Mouse (Mus musculus) heart, embryonic 16.5 days (tissue): ENCODE data around the gene Tmem121. TPM values are rescaled to one million over a fixed set of nuclear protein-coding genes. Genes with fewer than 3 reads are reported as not detected.
A peak's percentile ranks its signal among the peaks of the same experiment; 100 is the strongest.

Source experiments
- ATAC-seq: fragments of 200-750 bp; cut with Nextera tagmentation; replicated peaks from 2 replicates; pipeline ENCODE4 v1.8.0; 2017; ENCODE audit warnings: moderate number of reproducible peaks; ENCODE audit not compliant: insufficient read depth, low FRiP score; ENCODE audit errors: extremely low read depth
- H3K27ac ChIP-seq: fragments of 300-500 bp; sonication (generic); 2 replicates; pipeline ENCODE4 v1.5.1; 2014; ENCODE audit warnings: mild to moderate bottlenecking, low read length, control low read depth, moderate library complexity
- H3K27me3 ChIP-seq: fragments of 300-500 bp; sonication (generic); 2 replicates; pipeline ENCODE4 v1.6.1; 2014; ENCODE audit warnings: low read length, mixed read lengths; ENCODE audit not compliant: control insufficient read depth, insufficient read depth
- H3K36me3 ChIP-seq: fragments of 300-500 bp; sonication (generic); 2 replicates; pipeline ENCODE4 v1.6.1; 2014; ENCODE audit not compliant: control insufficient read depth, insufficient read depth
- H3K4me1 ChIP-seq: fragments of 300-500 bp; sonication (generic); 2 replicates; pipeline ENCODE4 v1.6.1; 2014; ENCODE audit warnings: low read length, mixed read lengths; ENCODE audit not compliant: control insufficient read depth, insufficient read depth
- H3K4me2 ChIP-seq: fragments of 300-500 bp; sonication (generic); 2 replicates; pipeline ENCODE4 v1.6.1; 2014; ENCODE audit warnings: low read depth, mild to moderate bottlenecking, control low read depth, low read length
- H3K4me3 ChIP-seq: fragments of 300-500 bp; sonication (generic); 2 replicates; pipeline ENCODE4 v1.5.1; 2014; ENCODE audit warnings: mild to moderate bottlenecking, control low read depth, low read length
- H3K9ac ChIP-seq: fragments of 300-500 bp; sonication (generic); 2 replicates; pipeline ENCODE4 v1.6.1; 2014; ENCODE audit warnings: low read length, control low read depth
- H3K9me3 ChIP-seq: fragments of 300-500 bp; sonication (generic); replicated peaks from 2 replicates; pipeline ENCODE4 v1.6.1; 2016; ENCODE audit warnings: low read length; ENCODE audit not compliant: control insufficient read depth
- WGBS: fragments of 180-500 bp; shearing (Covaris S2); extraction: QIAGEN DNeasy Blood & Tissue Kit; methylation state at CpG from one replicate; pipeline ENCODE4 v1.1.7; 2014; 5-methylcytosine and 5-hydroxymethylcytosine counted together
- polyA plus RNA-seq: library from polyadenylated mRNA; unstranded; fragments of >200 nt; fragmentation: Nextera tagmentation; extraction: Ambion mirVana; gene quantifications from 2 replicates; pipeline ENCODE4 v1.2.1, GENCODE M21; 2015

Tmem121 gene
- polyA plus RNA-seq, 1 experiment from 2014 or later: 7.8 TPM

GRCm38 (mm10) chr12:113168031-113168536 lies 17.6 kb upstream of the Tmem121 start:
- ATAC-seq: peak; percentile 73
- Histone ChIP-seq H3K4me3 (no peak overlapping the region), H3K27me3 (no peaks in the 10 kb centered on the region), H3K36me3 (peaks cover 7% of the 10 kb centered on the region), H3K4me2 (no peak overlapping the region), H3K27ac (peak overlapping the region; percentile 26; the same call in 1 of the 2 replicates), H3K4me1 (no peaks in the 10 kb centered on the region), H3K9ac (no peak overlapping the region), H3K9me3 (no peaks in the 10 kb centered on the region)
- WGBS: 74% methylated on average over 9 of the region's 9 CpGs

GRCm38 (mm10) chr12:113176960-113177725 lies 8.6 kb upstream of the Tmem121 start:
- no peaks in the 10 kb centered on the region for H3K4me1 ChIP-seq
- H3K4me2 ChIP-seq: no peak overlapping the region
- no peak overlapping the region for H3K27ac ChIP-seq
- no peaks in the 10 kb centered on the region for H3K9me3 ChIP-seq
- 80% methylated on average over 18 of the region's 18 CpGs for WGBS
- no peaks in the 10 kb centered on the region for H3K27me3 ChIP-seq
- no peaks in the 10 kb centered on the region for H3K36me3 ChIP-seq
- no peak for ATAC-seq
- no peak overlapping the region for H3K9ac ChIP-seq
- no peak overlapping the region for H3K4me3 ChIP-seq

GRCm38 (mm10) chr12:113181020-113181419 lies 4.7 kb upstream of the Tmem121 start:
- H3K27me3 ChIP-seq: peaks cover 15% of the 10 kb centered on the region
- peaks cover 3% of the 10 kb centered on the region; the same call in 1 of the 2 replicates for H3K4me1 ChIP-seq
- ATAC-seq: no peak
- no peak overlapping the region for H3K9ac ChIP-seq
- H3K36me3 ChIP-seq: no peaks in the 10 kb centered on the region
- H3K9me3 ChIP-seq: no peaks in the 10 kb centered on the region
- 55% methylated on average over 4 of the region's 4 CpGs for WGBS
- no peak overlapping the region for H3K4me3 ChIP-seq
- no peak overlapping the region for H3K27ac ChIP-seq
- no peak overlapping the region for H3K4me2 ChIP-seq

DNA sequence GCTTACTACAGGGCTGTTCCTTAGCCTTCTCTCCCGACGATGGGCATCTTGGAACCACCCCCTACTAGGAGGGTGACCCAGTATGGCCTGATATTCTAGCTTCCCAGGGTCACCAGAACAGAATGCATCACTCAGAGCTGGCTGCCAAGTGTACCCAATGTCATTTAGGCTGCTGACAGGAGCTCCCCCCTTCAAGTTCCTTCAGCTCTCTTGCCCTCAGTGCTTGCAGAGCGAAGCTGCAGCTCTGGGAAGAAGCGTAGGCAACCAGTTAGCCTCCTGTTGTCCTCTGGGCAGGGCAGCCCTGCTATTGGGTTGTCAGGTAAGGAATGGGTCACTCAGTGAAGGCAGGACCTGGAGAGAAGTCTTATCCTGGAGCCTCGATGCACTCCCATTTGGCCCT lies 785 bp upstream of the Tmem121 start:
- Histone ChIP-seq H3K27ac (no peak overlapping the region), H3K4me2 (peak overlapping the region; percentile 90; the same call in 1 of the 2 replicates), H3K9ac (no peak overlapping the region), H3K27me3 (peaks cover 36% of the 10 kb centered on the region), H3K36me3 (no peaks in the 10 kb centered on the region), H3K4me1 (peaks cover 17% of the 10 kb centered on the region), H3K9me3 (no peaks in the 10 kb centered on the region; the same call in 1 of the 2 replicates), H3K4me3 (no peak overlapping the region)
- ATAC-seq: no peak
- WGBS: 62% methylated on average over 5 of the region's 5 CpGs

DNA sequence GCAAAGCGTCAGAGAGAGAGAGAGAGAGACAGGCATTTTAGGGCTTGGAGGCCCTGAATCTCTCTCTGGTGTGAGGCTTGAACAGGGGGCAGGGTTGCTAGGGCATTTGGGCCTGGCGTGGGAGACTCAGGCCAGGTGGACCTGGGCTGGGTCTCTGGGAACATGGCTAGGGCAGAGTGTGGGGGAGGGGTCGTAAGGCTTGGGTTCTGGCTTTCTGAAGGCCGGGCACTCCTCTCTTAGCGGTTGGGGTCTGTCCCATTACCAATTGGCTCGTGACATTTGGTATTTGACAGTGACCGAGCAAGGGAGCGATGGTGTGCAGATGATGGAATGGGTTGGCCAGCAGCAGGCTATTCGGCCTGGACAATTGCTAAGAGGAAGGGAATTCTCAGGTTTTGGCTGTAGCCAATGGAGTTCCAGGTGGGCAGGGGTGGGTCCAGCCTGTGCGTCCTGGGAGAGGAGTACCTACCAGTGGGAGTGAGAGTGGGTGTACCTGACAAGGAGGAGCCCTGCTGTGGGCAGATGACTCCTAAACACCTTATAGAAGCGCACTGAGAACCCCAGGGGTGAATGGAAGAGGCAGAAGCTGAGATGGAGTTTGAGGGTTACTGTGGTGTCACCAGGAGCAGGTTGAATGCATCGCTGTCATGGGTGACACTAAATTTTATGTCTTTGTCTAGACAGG lies 738 bp downstream of the Tmem121 start:
- Histone ChIP-seq H3K27ac (no peak overlapping the region), H3K4me1 (peaks cover 17% of the 10 kb centered on the region), H3K27me3 (peaks cover 36% of the 10 kb centered on the region), H3K9me3 (no peaks in the 10 kb centered on the region; the same call in 1 of the 2 replicates), H3K36me3 (no peaks in the 10 kb centered on the region), H3K4me2 (peak overlapping the region; percentile 90), H3K4me3 (peak overlapping the region; percentile 68), H3K9ac (peak overlapping the region; percentile 73)
- ATAC-seq: no peak
- WGBS: 44% methylated on average over 12 of the region's 12 CpGs

DNA sequence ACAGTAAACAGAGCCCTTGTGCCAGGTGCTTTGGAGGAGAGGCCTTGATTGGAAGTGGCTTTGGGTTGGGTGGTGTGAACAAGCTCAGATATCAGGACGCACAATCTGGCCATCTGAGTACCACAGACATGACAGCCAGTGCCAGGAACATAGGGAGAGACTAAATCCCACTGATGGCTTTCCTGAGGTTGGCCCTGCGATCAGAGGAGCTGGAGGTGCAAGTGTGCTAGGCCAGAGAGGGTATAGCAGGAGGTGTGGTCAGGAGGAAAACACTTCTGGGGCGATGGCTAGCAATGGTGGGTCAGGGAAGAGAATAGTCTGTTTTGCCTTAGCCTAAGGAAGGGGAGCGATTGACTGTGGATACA lies 1.3 kb downstream of the Tmem121 start:
- WGBS: 48% methylated on average over 4 of the region's 4 CpGs
- H3K27ac ChIP-seq: no peak overlapping the region
- H3K4me3 ChIP-seq: peak overlapping the region; percentile 50
- ATAC-seq: no peak
- peaks cover 17% of the 10 kb centered on the region for H3K4me1 ChIP-seq
- peak overlapping the region; percentile 83 for H3K4me2 ChIP-seq
- H3K36me3 ChIP-seq: no peaks in the 10 kb centered on the region
- H3K9ac ChIP-seq: peak overlapping the region; percentile 48; the same call in 1 of the 2 replicates
- no peaks in the 10 kb centered on the region; the same call in 1 of the 2 replicates for H3K9me3 ChIP-seq
- peaks cover 36% of the 10 kb centered on the region for H3K27me3 ChIP-seq

DNA sequence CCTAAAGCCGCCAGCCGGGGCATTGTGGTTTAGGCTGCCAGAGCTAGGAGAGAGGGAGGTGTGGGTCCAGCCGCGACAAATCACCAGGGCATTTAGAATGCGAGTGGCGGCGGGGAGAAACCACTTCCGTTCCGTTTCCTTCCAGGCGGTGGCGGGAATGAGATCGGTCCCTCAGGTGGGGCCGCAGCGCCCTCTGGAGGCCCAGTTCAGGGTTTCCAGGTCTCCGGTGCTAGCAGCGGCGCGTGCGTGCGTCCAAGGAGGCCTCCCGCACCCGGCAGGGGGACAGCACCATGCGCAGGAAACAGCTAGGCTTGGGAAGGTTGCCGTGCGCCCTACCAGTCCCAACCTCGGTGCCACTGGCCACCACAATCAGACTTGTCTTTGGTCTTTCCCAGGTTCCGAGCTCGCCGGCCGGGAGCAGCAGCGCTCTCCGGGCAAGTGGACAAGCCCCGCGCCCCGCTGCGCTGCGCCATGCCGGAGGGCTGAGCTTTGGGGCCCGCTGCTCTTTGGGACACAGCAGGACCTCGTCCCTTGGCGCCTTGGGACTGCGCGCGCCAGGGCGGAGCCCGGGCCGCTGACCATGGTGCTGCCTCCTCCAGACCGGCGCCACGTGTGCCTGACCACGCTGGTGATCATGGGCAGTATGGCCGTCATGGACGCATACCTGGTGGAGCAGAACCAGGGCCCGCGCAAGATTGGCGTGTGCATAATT lies 2.0 kb downstream of the Tmem121 start:
- peak overlapping the region; percentile 48; the same call in 1 of the 2 replicates for H3K9ac ChIP-seq
- peak; percentile 51; the same call in 1 of the 2 replicates for ATAC-seq
- H3K27ac ChIP-seq: no peak overlapping the region
- peaks cover 17% of the 10 kb centered on the region for H3K4me1 ChIP-seq
- H3K36me3 ChIP-seq: no peaks in the 10 kb centered on the region
- H3K9me3 ChIP-seq: no peaks in the 10 kb centered on the region; the same call in 1 of the 2 replicates
- WGBS: 3% methylated on average over 56 of the region's 56 CpGs
- H3K27me3 ChIP-seq: peaks cover 36% of the 10 kb centered on the region
- peak overlapping the region; percentile 83 for H3K4me2 ChIP-seq
- peak overlapping the region; percentile 50 for H3K4me3 ChIP-seq

DNA sequence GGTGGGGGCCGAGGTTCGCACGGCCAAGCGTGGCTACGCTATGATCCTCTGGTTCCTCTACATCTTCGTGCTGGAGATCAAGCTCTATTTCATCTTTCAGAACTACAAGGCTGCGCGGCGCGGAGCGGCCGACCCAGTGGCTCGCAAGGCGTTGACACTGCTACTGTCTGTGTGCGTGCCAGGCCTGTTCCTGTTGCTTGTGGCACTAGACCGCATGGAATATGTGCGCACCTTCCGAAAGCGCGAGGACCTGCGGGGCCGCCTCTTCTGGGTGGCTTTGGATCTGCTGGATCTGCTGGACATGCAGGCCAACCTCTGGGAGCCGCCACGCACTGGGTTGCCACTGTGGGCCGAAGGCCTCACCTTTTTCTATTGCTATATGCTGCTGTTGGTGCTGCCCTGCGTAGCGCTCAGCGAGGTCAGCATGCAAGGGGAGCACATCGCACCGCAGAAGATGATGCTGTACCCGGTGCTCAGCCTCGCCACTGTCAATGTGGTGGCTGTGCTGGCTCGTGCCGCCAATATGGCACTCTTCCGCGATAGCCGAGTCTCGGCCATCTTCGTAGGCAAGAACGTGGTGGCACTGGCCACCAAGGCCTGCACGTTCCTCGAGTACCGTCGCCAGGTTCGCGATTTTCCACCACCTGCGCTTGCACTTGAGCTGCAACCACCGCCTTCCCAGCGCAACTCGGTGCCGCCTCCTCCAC lies 2.8 kb downstream of the Tmem121 start:
- peak overlapping the region; percentile 50; the same call in 1 of the 2 replicates for H3K4me3 ChIP-seq
- no peaks in the 10 kb centered on the region for H3K36me3 ChIP-seq
- H3K27ac ChIP-seq: no peak overlapping the region
- peaks cover 17% of the 10 kb centered on the region for H3K4me1 ChIP-seq
- H3K27me3 ChIP-seq: peaks cover 36% of the 10 kb centered on the region
- ATAC-seq: no peak
- WGBS: 78% methylated on average over 51 of the region's 51 CpGs
- peak overlapping the region; percentile 83 for H3K4me2 ChIP-seq
- H3K9ac ChIP-seq: no peak overlapping the region
- H3K9me3 ChIP-seq: no peaks in the 10 kb centered on the region; the same call in 1 of the 2 replicates
